Mouse (Mus musculus) lung, postnatal 0 days (tissue): Measurements from ENCODE around the gene Tsc22d4.

Source experiments
- CTCF ChIP-seq: IDR thresholded peaks from 2 replicates; pipeline ENCODE4 v1.5.1; 2016; ENCODE audit warnings: antibody characterized with exemption, mild to moderate bottlenecking
- EP300 ChIP-seq: IDR thresholded peaks from 2 replicates; pipeline ENCODE4 v1.6.1; 2016; ENCODE audit warnings: antibody characterized with exemption, mild to moderate bottlenecking, control low read depth

GRCm38 (mm10) chr5:137745214-137746171, at the start of gene Tsc22d4:
- TF ChIP-seq CTCF (0 out of 2 replicates have a peak, but pooled peaks have one; percentile 21), EP300 (0 out of 2 replicates have a peak, but pooled peaks have one; percentile 59)
